Mouse (Mus musculus) liver, postnatal 0 days (tissue): ENCODE results near the gene Asah2.

Experiments used
- CTCF ChIP-seq: sonication (generic); IDR thresholded peaks from 2 replicates; pipeline ENCODE4 v1.5.1; 2016; ENCODE audit warnings: antibody characterized with exemption, low read depth
- EP300 ChIP-seq: IDR thresholded peaks from 2 replicates; pipeline ENCODE4 v1.6.1; 2016; ENCODE audit warnings: antibody characterized with exemption, low read depth, mild to moderate bottlenecking

DNA sequence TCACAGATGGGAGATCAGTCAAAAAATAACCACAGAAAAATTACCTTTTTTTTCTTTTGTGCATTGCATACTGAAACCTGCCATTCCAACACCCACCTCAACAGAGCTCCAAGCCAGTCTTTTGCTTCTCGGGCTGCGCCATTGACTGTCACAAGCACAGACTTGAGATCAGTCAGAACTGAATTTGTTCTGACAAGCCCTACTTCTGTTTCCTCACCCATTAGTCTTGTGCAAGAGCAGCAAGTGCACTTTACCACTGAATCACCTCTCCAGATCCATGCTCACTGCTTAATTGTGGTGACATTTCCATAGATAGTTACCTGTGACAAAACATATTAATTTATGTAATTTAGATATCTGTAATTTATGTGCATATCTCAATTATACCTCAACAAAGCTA lies 147.6 kb downstream of the Asah2 start:
- TF ChIP-seq CTCF = no peak
- TF ChIP-seq EP300 = no peak
